Mouse (Mus musculus) T-helper 17 cell (primary cell): ENCODE measurements around the gene Pth2.

Experiments used
- in situ Hi-C, 2 experiments: fragments of 300-600 bp; cut with MboI, MseI; formaldehyde crosslinking; loops; 1 replicate in 1 of 2; 2 replicates in 1 of 2; pipeline ENCODE4 v1.15.1; 2025; ENCODE audit warnings: high pct_unique_total_duplicates in 2 of 2

Gene Pth2

DNA sequence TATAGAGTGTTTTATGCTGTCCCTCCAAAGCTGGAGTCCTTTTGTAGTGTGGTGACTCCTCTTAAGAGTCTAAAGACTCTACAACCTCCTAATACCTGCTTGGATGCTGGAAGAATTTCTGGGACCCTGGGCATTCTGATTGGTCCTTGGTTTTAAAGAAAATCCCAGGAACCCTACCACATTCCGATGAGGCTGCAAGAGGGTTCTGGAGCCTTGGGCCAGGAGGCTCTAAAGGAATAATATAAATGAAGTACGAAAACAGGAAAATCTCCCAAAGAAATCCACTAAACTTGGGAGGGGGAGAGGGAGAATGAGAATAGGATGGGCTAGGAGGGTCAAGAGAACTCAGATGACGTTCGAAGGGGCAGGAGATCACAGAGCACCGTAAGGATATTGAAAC is 27.2 kb upstream of the Pth2 start:
- in situ Hi-C loops, result no loop called here

DNA sequence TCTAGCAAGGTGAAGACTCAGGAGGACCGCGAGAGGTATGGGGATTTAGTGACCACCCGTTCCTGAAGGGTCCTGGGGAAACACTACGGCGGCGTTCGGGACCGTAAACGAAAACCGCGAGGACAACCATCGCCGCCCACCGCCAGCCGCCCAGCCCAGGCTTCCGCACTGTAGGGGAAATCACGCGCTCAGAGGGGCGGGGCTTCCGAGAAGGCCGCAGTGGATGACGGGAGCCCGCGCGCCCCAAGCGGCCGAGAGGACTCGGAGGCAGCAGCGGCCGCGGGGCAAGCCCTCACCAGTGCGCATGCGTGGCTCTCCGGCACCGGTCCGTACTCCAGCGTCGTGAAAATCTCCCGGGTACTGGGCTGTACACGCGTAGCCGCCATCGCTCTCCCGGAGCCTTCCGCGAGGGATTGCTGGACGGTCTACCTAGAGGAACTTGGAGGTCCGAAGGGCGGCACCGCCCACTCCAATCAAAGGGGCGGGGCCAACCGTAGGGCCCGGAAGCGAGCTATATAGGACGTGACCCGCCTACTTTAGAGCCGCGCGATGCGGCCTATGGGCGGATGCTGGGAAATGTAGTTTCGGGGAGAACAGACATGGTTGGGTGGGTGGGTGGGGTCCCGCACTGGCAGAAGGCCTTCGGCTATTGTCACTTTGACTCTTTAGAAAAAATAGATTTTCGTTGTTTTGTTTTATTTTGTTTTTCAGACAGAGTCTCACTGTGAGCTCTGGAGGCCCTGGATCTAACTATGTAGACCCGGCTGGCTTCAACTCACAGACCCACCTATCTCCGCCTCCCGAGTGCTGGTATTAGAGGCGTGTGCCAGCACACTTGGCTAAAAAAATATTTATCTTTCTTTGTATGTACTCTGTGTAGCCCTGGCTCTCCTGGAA is 26.5 kb upstream of the Pth2 start, which contains the start of the genes Pih1d1 and Aldh16a1:
Gene Pih1d1 (plus strand): TSS at position 208 of the 897 bp plus-strand sequence.
Gene Aldh16a1 (minus strand): TSS at position 489 of the 897 bp plus-strand sequence.
- in situ Hi-C loops, result no loop called here

DNA sequence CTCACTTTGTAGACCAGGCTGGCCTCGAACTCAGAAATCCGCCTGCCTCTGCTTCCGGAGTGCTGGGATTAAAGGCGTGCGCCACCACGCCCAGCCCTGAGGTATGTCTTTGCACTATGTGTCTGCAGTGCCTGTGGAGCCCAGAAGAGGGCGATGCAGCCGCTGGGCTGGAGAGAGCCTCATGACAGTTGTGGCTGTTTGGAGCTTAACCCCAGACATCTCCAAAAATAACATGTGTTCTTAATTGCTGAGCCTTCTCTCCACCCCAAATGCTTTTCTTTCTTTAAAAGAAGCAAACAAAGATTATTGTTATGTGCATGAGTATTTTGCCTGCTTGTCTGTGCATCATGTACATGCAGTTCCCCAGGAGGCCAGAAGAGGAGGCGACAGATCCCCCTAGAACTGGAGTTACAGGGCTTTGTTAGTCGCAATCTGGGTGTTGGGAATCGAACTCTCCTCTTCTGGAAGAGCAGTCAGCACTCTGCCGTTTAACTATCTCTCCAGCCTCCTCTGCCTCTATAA is 25.7 kb upstream of the Pth2 start:
- in situ Hi-C loops, result no loop called here

DNA sequence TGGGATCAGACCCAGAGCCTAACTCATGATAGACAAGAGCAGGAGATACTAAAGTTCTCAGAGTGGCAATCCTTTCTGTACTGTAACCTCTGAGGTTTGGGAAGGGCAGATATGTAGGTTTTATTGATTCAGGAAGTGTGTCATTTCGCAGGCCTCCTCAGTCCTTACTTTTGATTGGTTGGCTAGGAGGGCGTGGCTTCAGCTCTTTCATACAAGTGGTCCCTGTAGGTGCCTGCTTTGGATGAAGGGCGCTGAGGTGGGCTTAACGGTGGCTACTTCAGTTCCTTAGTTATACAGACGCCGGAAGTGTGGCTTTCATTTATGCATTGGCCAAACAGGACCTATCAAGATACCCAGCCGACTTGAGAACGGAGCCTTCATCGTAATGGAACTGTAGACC is 25.2 kb upstream of the Pth2 start:
- in situ Hi-C loops, result no loop called here

DNA sequence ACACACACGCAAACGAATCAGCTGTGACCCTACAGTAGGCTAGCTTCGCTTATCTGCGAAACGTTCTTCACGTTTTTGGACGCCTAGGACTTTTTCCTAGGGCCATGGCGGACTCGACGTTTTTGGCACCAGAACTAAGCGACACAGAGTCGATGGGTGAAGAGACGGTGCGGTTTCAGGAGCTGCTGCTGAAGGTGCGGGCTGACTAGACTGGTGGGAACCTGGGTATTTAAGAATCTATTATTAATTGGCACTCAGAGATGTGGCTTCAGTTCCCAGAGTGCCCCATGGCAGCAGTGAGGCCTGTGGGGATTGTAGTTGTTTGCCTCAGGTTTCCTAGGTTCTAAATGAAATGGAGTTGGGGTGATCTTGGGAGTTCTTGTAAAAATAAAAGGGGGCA is 24.6 kb upstream of the Pth2 start:
- in situ Hi-C loops, result no loop called here

DNA sequence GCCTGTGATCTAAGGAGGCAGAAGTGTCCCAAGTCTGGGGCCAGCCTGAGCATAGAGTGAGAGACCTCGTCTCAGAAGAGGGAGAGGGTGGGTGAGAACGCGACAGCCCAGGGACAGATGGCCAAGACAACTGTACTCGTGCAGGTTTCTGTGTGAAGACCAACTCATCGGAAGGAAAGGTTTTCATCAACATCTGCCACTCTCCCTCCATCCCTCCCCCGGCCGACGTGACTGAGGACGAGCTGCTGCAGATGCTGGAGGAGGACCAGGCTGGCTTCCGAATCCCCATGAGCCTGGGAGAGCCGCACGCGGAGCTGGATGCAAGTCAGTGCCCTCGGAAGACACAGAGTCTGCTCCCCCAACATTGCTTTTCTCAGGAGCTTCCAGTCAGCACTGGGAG is 23.3 kb upstream of the Pth2 start:
- in situ Hi-C loops, result no loop called here

DNA sequence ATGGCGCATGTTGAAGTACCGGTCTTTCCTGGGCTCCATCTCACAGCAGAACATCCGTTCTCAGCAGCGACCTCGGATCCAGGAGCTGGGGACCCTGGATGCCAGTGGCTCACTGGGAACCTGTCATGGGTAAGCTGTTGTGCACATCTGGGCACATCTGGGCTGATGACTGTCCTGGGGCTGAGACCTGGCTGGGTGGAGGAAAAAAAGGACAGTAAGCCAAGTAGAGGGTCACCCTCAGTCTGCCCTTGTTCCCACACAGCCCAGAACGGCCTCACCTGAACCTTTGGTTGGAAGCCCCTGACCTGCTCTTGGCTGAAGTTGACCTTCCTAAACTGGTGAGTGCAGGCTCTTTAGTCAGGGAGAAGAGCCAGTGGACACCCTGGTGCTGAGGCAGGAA is 21.8 kb upstream of the Pth2 start:
- in situ Hi-C loops, result no loop called here

DNA sequence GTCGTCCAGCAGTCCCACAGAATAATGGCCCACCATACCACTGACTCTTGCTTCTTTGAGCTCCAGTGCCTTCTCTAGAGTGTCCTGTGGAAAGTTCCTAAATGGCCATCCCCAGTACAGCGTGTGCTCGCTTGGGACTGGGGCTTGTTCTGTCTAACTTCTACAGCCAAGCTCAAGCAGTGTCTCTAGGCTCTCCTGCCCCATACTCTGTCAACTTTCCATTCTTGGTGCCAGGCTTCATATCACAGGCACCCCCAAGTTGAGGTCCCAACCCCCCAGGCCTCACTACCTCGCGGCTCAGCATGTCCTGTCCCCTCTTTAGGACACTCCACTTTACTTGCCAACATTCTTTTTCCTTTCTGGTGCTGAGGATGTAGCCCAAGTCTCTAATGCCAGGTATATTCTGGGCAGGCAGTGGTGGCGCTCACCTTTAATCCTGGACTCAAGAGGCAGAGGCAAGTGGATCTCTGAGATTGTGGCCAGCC is 20.4 kb upstream of the Pth2 start:
- in situ Hi-C loops, result no loop called here

DNA sequence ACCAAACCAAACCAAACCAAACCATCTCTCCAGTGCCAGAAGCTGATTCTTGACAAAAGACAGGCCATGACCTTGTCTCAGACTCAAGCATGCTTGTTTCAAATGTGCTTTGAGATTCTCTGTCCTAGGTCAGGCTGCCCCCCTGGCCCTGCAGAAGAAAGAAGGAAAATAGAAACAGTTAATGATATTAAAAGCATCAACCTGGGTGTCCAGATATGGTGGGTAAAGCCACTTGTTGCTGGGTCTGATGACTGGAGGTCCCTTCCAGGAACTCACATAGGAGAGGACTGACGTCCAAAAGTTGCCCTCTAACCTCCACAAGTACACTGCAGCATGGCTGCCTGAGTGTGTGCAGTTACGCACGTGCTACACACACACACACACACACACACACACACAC is 19.9 kb upstream of the Pth2 start:
- in situ Hi-C loops, result no loop called here

DNA sequence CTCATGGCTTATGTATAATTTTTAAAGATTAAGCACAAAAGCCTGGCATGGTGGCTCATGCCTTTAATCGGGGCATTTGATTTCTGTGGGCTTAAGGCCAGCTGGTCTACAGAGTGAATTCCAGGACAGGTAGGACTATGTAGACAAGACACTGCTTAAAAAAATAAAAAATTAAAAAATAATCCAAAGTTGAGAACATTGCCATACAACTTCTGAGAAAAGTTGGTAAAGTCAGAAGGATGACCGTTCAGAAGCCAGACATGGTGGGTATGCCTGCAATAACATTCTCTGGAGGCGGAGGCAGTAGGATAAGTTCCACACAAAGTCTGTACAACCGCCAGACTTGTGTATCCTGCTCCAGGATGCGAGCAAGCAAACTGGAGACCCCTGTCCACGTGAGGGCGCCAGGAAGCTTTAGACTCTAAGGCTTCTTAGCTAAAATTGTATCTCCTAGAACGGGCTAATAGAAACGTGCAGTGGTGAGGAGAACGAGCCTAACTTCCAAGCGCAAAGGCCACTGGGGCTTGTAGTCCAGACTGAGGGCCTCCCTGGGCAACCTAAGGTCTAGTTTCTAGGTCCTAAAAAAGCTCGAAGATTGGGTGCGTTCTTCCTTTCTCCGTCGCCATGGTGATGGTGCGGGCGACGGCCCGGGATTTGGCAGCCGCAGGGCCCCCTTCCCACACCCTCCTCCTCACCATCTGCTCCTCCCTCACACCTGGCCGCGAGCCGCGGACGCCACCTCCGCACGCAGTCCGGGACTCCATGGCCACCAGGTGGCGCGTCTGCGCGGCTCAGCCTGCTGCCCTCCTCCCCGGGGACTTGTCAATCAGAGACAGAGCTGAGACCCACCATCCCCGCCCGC is 19.0 kb upstream of the Pth2 start:
- in situ Hi-C loops, result no loop called here

DNA sequence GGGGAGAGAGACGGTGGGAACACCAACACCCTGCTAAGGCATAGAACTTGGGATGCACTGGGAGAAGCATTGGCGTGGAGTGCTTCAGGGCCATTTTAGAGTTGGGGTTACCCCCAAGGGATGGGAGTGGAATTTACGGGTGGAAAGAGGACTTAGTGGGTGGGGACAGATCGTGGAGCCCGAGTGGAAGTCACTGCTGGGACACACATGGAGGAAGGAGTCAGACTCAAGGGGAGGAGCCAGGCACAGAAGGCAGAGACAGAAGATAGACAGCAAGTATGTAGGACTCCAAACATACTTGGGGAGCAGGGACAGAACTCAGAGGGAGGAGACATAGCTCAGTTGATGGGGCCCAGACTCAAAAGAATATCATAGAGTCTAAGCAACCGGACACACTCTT is 18.2 kb upstream of the Pth2 start:
- in situ Hi-C loops, result no loop called here

DNA sequence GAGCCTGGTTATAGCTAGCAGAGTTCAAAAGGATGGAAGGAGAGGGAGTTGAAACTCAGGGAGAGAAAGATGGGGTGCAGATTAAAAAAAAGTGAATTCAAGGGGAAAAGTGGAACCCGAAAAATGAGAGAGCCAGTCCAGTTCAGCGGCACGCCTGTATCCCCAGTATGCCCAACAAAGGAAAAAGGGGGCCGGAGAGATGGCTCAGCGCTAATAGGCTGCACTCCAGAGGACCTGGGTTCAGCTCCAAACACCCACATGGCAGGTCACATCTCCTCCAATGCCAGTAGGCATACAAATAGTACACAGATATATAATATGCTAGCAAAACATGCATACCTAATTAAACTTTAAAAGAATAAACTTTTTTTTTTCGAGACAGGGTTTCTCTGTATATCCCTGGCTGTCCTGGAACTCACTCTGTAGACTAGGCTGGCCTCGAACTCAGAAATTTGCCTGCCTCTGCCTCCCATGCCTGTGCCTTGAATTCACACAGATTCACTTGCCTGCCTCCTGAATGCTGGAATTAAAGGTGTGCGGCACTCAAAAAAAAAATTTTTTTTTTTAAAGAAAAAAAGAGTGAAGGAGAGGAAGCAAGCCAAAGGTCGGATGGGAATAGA is 17.7 kb upstream of the Pth2 start:
- in situ Hi-C loops, result no loop called here

DNA sequence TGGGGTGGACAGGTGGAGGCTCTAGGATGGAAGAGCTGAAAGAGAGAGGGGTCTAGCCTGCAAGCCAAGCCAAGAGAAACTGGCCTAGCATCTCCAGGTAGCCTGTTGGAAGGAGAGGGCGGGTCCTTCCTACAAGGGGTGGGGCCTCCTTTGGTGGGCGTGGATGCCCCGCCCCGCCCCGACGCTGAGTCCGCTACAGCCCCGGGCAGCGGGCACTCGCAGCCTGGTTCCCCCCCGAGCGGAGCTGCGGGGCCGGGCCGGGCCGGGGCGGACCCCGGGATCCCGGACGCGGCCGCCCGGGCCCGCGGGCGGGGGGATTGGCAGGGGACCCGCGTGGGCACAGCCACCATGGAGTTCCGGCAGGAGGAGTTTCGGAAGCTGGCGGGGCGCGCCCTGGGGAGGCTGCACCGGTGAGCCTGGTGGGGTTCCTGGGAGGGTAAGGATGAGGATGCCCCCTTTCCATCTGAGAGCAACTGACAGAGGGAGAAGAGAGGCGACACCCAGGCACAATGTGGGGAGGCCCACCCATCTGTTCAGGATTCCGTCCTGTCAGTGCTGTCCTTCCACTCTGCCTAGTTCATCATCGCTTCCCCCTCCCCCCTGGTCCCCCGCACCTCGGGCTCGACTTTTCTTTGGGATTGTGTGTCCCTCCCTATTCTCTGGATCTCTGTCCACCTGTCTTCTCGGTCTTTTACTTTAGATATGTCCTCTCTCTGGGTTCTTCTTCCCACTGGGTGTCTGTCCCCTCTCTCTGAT is 16.9 kb upstream of the Pth2 start, which contains the start of gene Slc17a7:
Gene Slc17a7 (plus strand): TSS at position 215 of the 756 bp plus-strand sequence.
- in situ Hi-C loops, result no loop called here

DNA sequence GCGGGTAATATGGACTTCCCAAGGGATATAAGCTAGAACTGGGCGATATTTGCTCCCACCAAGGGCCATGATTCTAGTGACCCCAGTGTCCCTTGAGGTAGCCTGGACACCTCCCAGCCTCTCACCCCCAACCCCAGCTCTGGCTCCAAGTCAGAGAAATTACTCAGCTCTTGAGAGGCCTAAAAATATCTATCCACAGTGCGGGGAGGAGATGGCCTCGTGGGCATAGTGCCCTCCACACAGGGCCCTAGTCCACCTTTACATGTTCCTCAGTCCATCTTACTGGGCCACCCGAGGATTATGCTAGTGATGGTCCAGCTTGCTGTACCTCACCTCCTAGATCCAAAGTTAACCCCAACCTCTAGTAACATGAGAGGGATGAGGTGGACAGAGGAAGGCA is 16.0 kb upstream of the Pth2 start:
- in situ Hi-C loops, result no loop called here

DNA sequence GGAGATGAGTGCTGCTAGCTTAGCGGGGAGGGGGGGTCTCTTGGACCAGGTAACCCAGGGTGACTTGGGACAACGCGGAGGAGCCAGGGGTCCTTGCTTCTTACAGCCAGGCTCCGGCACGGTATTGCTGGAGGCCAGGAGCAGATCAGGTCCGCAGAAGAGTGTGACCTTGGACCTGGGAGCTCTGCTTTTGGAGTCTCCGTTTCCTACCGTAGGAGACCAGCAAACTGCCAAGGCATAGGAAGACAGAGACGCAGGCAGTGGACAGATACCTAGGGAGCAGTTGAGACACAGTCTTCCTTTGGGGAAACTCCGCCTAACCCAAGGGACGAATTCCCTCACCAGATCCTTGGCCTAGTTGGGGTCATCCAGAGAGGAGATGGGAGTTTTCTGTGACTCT is 15.1 kb upstream of the Pth2 start:
- in situ Hi-C loops, result no loop called here

DNA sequence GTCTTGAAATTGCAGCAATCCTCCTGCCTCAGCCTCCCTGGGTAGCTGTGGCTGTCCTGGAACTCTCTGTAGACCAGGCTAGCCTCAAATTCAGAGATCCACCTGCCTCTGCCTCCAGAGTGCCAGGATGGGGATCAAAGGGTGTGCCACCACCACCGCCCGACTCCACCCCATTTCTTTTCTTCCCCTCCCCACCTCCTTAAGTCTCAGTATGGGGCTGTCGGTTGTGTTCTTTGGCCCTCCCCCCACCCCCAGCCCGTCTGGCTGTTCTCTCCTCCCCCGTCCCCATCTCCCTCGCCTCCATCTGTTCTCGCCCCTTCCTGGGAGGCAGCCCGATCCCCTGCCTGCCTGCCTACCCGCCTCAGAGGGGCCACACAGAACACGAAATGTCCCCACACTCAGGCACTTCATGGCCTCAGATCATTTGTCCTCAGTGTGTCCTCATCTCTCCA is 13.8 kb upstream of the Pth2 start:
- in situ Hi-C loops, result no loop called here

DNA sequence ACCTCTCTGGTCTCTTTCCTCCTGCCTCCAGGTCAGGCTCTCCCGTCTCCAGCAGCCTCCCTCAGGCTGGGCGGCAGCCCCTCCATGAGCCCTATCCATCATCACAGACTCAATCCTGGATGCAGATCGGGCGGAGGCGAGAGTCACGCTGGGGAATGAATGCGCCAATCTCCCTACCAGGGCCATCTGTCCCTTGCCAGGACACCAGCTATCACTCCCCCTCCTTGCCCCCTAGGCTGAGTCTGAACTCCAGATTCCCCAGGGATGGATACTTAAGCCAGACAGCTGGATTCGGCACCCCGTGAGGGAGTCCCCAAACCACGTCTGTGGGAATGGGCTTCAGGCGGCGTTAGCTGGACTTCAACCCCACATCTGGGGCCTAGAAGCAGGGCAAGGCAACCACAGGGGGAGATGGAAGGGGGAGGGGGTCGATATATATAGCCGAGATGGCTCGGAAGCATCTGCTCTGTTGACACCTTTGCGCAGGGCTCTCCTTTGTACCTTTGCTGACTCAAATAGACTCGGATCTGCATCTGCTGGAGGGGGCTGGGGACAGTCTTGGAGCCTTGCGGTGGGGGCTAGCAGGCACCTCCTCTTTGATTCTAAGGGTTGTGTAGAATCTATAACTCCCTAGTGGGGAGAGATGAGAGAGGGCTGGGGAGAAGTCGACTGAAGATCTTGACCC is 12.9 kb upstream of the Pth2 start:
- in situ Hi-C loops, result no loop called here

DNA sequence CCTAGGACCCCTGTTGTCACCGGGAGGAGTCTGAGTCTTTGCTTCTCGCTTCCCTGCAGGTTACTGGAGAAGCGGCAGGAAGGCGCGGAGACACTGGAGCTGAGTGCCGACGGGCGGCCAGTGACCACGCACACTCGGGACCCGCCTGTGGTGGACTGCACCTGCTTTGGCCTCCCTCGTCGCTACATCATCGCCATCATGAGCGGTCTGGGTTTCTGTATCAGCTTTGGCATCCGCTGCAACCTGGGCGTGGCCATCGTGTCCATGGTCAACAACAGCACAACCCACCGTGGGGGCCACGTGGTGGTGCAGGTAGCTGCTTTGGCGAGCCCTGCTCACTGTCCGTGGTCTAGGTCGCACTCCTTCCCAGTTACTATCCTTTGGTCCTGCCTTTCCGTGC is 12.1 kb upstream of the Pth2 start:
- in situ Hi-C loops, result no loop called here

DNA sequence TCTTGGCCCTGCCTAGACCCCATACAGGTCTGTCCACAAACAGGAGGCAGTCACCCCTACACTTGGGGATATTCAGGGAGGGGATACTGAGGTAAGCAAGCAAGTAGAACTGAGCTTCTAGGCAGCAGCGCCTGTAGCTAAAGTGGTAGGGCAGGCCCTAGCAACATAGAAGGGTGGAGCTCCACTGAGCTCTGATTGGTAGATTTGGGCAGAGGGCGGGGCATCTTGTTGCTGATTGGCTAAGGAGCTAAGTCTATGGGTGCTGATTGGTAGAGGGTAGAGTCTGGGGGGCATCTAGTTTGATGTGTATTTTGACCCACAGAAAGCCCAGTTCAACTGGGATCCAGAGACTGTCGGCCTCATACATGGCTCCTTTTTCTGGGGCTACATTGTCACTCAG is 11.3 kb upstream of the Pth2 start:
- in situ Hi-C loops, result no loop called here

DNA sequence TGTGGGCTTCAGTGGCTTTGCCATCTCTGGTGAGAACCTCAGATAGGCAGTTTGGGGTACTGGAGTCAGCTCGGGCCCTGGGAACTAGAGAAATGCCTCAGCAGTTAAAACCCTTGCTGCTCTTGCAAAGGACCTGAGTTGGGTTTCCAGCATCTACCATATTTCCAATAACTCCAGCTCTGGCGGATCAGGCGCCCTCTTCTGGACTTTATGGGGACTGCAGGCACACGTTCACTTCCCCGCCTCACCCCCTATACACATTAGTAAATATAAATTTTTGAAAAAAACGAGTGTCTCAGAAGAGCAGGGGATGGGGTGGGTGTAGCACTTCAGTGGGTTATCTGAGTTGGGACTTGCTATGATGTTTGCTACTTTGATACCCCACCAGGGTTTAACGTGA is 7.8 kb upstream of the Pth2 start:
- in situ Hi-C loops, result no loop called here
